Comparison of ENCODE assay signal across 31 mouse cellular contexts in genomic region chr2:14831308-14831707, GRCm38 (mm10).
DNase-seq lines count a peak whose midpoint lies in the region; ATAC-seq and TF ChIP-seq lines count a peak whose summit lies in the region.
"Had no signal": no experiment of that assay in that cellular context is flagged by ENCODE, and none has a peak within 500 bp of the region (broad histone marks: within the 10 kb centered on the region; RNA-seq: fewer than 3 reads in every experiment).

No protein-coding gene starts in this region.

- no peak for TF ChIP-seq EP300 in heart, postnatal 0 days (IDR thresholded peaks at IDR 0.05; ENCODE audit: low read depth)

- peak overlapping the region; percentile 27; the same call in 1 of the 2 replicates for H3K27ac ChIP-seq in heart, postnatal 0 days (ENCODE audit: low read depth)
- H3K27ac ChIP-seq: embryonic facial prominence, embryonic 10.5 days; embryonic facial prominence, embryonic 15.5 days; kidney, embryonic 15.5 days; limb, embryonic 10.5 days; limb, embryonic 15.5 days; liver, embryonic 13.5 days; midbrain, embryonic 12.5 days; neural tube, embryonic 12.5 days had no signal

- peaks cover 45% of the 10 kb centered on the region for H3K4me1 ChIP-seq in heart, postnatal 0 days (ENCODE audit: control insufficient read depth, insufficient read depth)
- H3K4me1 ChIP-seq: kidney, embryonic 15.5 days; liver, embryonic 13.5 days; megakaryocyte, embryonic 14.5 days; neural tube, embryonic 12.5 days had no signal

- no peak overlapping the region for H3K4me3 ChIP-seq in heart, postnatal 0 days (ENCODE audit: low read depth, low read length)
- H3K4me3 ChIP-seq: embryonic facial prominence, embryonic 10.5 days; embryonic facial prominence, embryonic 15.5 days; kidney, embryonic 15.5 days; limb, embryonic 10.5 days; limb, embryonic 15.5 days; liver, embryonic 13.5 days; megakaryocyte, embryonic 14.5 days; midbrain, embryonic 12.5 days; myocyte; neural tube, embryonic 12.5 days had no signal

- DNase-seq in frontal cortex, postnatal 14 days (ENCODE audit: low spot score in 2 of 2), result no peak
- no peak for DNase-seq in heart, postnatal 0 days (ENCODE audit: low spot score)
- DNase-seq in heart, adult 8-10 months (ENCODE audit: low spot score), result no peak
- DNase-seq in brain, adult 2 months (ENCODE audit: low read depth, low spot score), result peak; percentile 53
- DNase-seq in layer of hippocampus, adult 9-11 months, result peak; percentile 72
- no peak for DNase-seq in right cerebral cortex, postnatal 14 days
- DNase-seq: adrenal gland, postnatal 14 days; cerebellum, adult 18-20 months; gastrocnemius, postnatal 10 days; heart, postnatal 10 days; kidney, adult 18-20 months; kidney, postnatal 36 days; liver, embryonic 13.5 days; lung, adult 18-20 months; lung, postnatal 4 days; right cerebral cortex, adult 18-20 months; thymus, postnatal 4 days had no signal

- no peak overlapping the region for H3K4me2 ChIP-seq in heart, postnatal 0 days (ENCODE audit: low read depth, low read length)
- H3K4me2 ChIP-seq: embryonic facial prominence, embryonic 15.5 days; kidney, embryonic 15.5 days; limb, embryonic 15.5 days; liver, embryonic 13.5 days; midbrain, embryonic 12.5 days; neural tube, embryonic 12.5 days had no signal

- TF ChIP-seq CTCF in heart, postnatal 0 days (IDR thresholded peaks at IDR 0.05; ENCODE audit: low read depth), result no peak

- no peak overlapping the region for H3K9ac ChIP-seq in heart, postnatal 0 days (replicated peaks; ENCODE audit: low read depth, low read length)
- H3K9ac ChIP-seq: embryonic facial prominence, embryonic 15.5 days; kidney, embryonic 15.5 days; limb, embryonic 15.5 days; liver, embryonic 13.5 days; midbrain, embryonic 12.5 days; neural tube, embryonic 12.5 days had no signal

- H3K9me3 ChIP-seq in heart, postnatal 0 days (replicated peaks; ENCODE audit: control insufficient read depth, low read length), result no peaks in the 10 kb centered on the region
- H3K9me3 ChIP-seq: embryonic facial prominence, embryonic 10.5 days; embryonic facial prominence, embryonic 15.5 days; kidney, embryonic 15.5 days; limb, embryonic 10.5 days; limb, embryonic 15.5 days; liver, embryonic 13.5 days; megakaryocyte, embryonic 14.5 days; midbrain, embryonic 12.5 days; neural tube, embryonic 12.5 days had no signal

- 57% methylated on average over 2 of the region's 2 CpGs for WGBS in heart, postnatal 0 days

- H3K27me3 ChIP-seq in heart, postnatal 0 days (ENCODE audit: control insufficient read depth, insufficient read depth, low read length), result no peaks in the 10 kb centered on the region
- H3K27me3 ChIP-seq: embryonic facial prominence, embryonic 15.5 days; kidney, embryonic 15.5 days; limb, embryonic 15.5 days; liver, embryonic 13.5 days; megakaryocyte, embryonic 14.5 days; midbrain, embryonic 12.5 days; neural tube, embryonic 12.5 days had no signal

- ATAC-seq in frontal cortex, adult (ENCODE audit: low TSS enrichment), result peak; percentile 68
- ATAC-seq in heart, postnatal 0 days (ENCODE audit: insufficient read depth, low read depth), result no peak
- ATAC-seq: CD4-positive, CD25-positive, alpha-beta regulatory T cell, adult 4 months; forebrain, embryonic 14.5 days; hindbrain, embryonic 16.5 days; lung, postnatal 0 days had no signal

- H3K36me3 ChIP-seq in heart, postnatal 0 days (replicated peaks; ENCODE audit: control insufficient read depth, insufficient read depth, low read length), result no peaks in the 10 kb centered on the region
- H3K36me3 ChIP-seq: embryonic facial prominence, embryonic 10.5 days; embryonic facial prominence, embryonic 15.5 days; kidney, embryonic 15.5 days; limb, embryonic 10.5 days; limb, embryonic 15.5 days; liver, embryonic 13.5 days; midbrain, embryonic 12.5 days; neural tube, embryonic 12.5 days had no signal

Comparison
In these comparisons a context has a peak if more than half of its experiments do, and no peak if none do; other contexts are left out.
1. DNase-seq: peak in brain, adult 2 months (single experiment) and layer of hippocampus, adult 9-11 months (single experiment); none in frontal cortex, postnatal 14 days (0 of 2), heart, postnatal 0 days (single experiment), heart, adult 8-10 months (single experiment) and right cerebral cortex, postnatal 14 days (single experiment).